ENCODE assay signal across 8 mouse cellular contexts in genomic region chr1:118275139-118275538, GRCm38 (mm10). TPM values are rescaled to one million over a fixed set of nuclear protein-coding genes. Genes with fewer than 3 reads are reported as not detected.
DNase-seq lines count a peak whose midpoint lies in the region; ATAC-seq and TF ChIP-seq lines count a peak whose summit lies in the region.

No protein-coding gene starts in this region.

- no peak overlapping the region for H3K9ac ChIP-seq in hindbrain, embryonic 11.5 days (ENCODE audit: low read depth, low read length)
- H3K9ac ChIP-seq in midbrain, embryonic 13.5 days (replicated peaks): no peak overlapping the region

- no peak overlapping the region for H3K27ac ChIP-seq in hindbrain, embryonic 11.5 days (ENCODE audit: low read depth, low read length)
- H3K27ac ChIP-seq in hindbrain, embryonic 10.5 days: no peak overlapping the region
- H3K27ac ChIP-seq in midbrain, embryonic 13.5 days: no peak overlapping the region
- H3K27ac ChIP-seq in thymus, adult 2 months (ENCODE audit: control insufficient read depth, insufficient read depth, low read length): no peak overlapping the region

- peak; percentile 49 for DNase-seq in hindbrain, embryonic 11.5 days (ENCODE audit: low spot score)
- DNase-seq in hindbrain, embryonic 10.5 days (ENCODE audit: low spot score): no peak
- DNase-seq in MEL-GATA-1-ER (ENCODE audit: extremely low read depth, low read depth): peak; percentile 5
- DNase-seq in embryo, embryonic 11.5 days (ENCODE audit: low read depth, low spot score): peak; percentile 20
- no peak for DNase-seq in thymus, adult 2 months
- no peak for DNase-seq in spleen, postnatal 36 days (ENCODE audit: low spot score in 2 of 2)

- no peaks in the 10 kb centered on the region for H3K4me1 ChIP-seq in hindbrain, embryonic 11.5 days (replicated peaks; ENCODE audit: control insufficient read depth, insufficient read depth, low read length)
- no peaks in the 10 kb centered on the region for H3K4me1 ChIP-seq in hindbrain, embryonic 10.5 days (replicated peaks)
- no peaks in the 10 kb centered on the region for H3K4me1 ChIP-seq in midbrain, embryonic 13.5 days (replicated peaks)
- no peaks in the 10 kb centered on the region for H3K4me1 ChIP-seq in thymus, adult 2 months (replicated peaks; ENCODE audit: control insufficient read depth, insufficient read depth, low read length)

- WGBS in hindbrain, embryonic 11.5 days: 8% methylated on average over 2 of the region's 2 CpGs
- WGBS in hindbrain, embryonic 10.5 days: 19% methylated on average over 2 of the region's 2 CpGs
- WGBS in midbrain, embryonic 13.5 days: 11% methylated on average over 2 of the region's 2 CpGs
- 23% methylated on average over 2 of the region's 2 CpGs for WGBS in thymus, adult 2 months

- H3K4me2 ChIP-seq in hindbrain, embryonic 11.5 days (replicated peaks; ENCODE audit: low read depth, low read length): no peak overlapping the region
- H3K4me2 ChIP-seq in midbrain, embryonic 13.5 days (replicated peaks): no peak overlapping the region

- H3K27me3 ChIP-seq in hindbrain, embryonic 11.5 days (ENCODE audit: control insufficient read depth, insufficient read depth, low read length): no peaks in the 10 kb centered on the region
- no peaks in the 10 kb centered on the region for H3K27me3 ChIP-seq in hindbrain, embryonic 10.5 days (ENCODE audit: insufficient read depth, poor library complexity, severe bottlenecking)
- H3K27me3 ChIP-seq in midbrain, embryonic 13.5 days: no peaks in the 10 kb centered on the region
- no peaks in the 10 kb centered on the region for H3K27me3 ChIP-seq in thymus, adult 2 months (ENCODE audit: control insufficient read depth, insufficient read depth, low read length)

- peak; percentile 66 for ATAC-seq in hindbrain, embryonic 11.5 days (ENCODE audit: low FRiP score)
- peak; percentile 62; the same call in 1 of the 2 replicates for ATAC-seq in midbrain, embryonic 13.5 days
- no peak; the same call in 1 of the 2 replicates for ATAC-seq in cerebellum, adult (ENCODE audit: insufficient number of reproducible peaks, low FRiP score, low TSS enrichment)

- no peak overlapping the region for H3K4me3 ChIP-seq in hindbrain, embryonic 11.5 days (ENCODE audit: low read depth, low read length)
- H3K4me3 ChIP-seq in hindbrain, embryonic 10.5 days: no peak overlapping the region
- H3K4me3 ChIP-seq in midbrain, embryonic 13.5 days (replicated peaks): no peak overlapping the region
- H3K4me3 ChIP-seq in thymus, adult 2 months (ENCODE audit: control insufficient read depth, insufficient read depth, low read length): no peak overlapping the region

- TF ChIP-seq CTCF in thymus, adult 2 months (IDR thresholded peaks at IDR 0.05; ENCODE audit: borderline replicate concordance, control insufficient read depth, extremely low read depth, insufficient read depth, low read length, poor library complexity): no peak

- TF ChIP-seq POLR2A in thymus, adult 2 months (IDR thresholded peaks at IDR 0.05; ENCODE audit: control insufficient read depth, extremely low read depth, insufficient read depth, low read length, poor library complexity): no peak

- H3K36me3 ChIP-seq in hindbrain, embryonic 11.5 days (ENCODE audit: control insufficient read depth, insufficient read depth, low read length): no peaks in the 10 kb centered on the region
- H3K36me3 ChIP-seq in hindbrain, embryonic 10.5 days: no peaks in the 10 kb centered on the region
- no peaks in the 10 kb centered on the region for H3K36me3 ChIP-seq in midbrain, embryonic 13.5 days
- H3K36me3 ChIP-seq in thymus, adult 2 months (ENCODE audit: control insufficient read depth, insufficient read depth, low read length): no peaks in the 10 kb centered on the region

- H3K9me3 ChIP-seq in hindbrain, embryonic 11.5 days (ENCODE audit: control insufficient read depth, low read length): no peaks in the 10 kb centered on the region
- no peaks in the 10 kb centered on the region for H3K9me3 ChIP-seq in hindbrain, embryonic 10.5 days
- H3K9me3 ChIP-seq in midbrain, embryonic 13.5 days: no peaks in the 10 kb centered on the region

RNA-seq across cellular contexts. Expression of gene Tsn, which starts 36.4 kb away (rescaled TPM):
- polyA plus RNA-seq in hindbrain, embryonic 11.5 days (2014; fragmentation: Nextera tagmentation; extraction: Ambion mirVana): 439 and 466 TPM in 2 replicates
- 368 and 376 TPM in 2 replicates for polyA plus RNA-seq in hindbrain, embryonic 10.5 days (2016; fragmentation: Nextera tagmentation; extraction: Ambion mirVana)
- polyA plus RNA-seq in midbrain, embryonic 13.5 days (2015; fragmentation: Nextera tagmentation; extraction: Ambion mirVana): 441 and 488 TPM in 2 replicates
- polyA plus RNA-seq in thymus, adult 2 months (2012; rRNA removed): 62.6 and 81.5 TPM in 2 replicates

RNA-seq across cellular contexts. Expression of gene Nifk, which starts 46.5 kb away (rescaled TPM):
- polyA plus RNA-seq in hindbrain, embryonic 11.5 days (2014; fragmentation: Nextera tagmentation; extraction: Ambion mirVana): 88.0 and 99.6 TPM in 2 replicates
- polyA plus RNA-seq in hindbrain, embryonic 10.5 days (2016; fragmentation: Nextera tagmentation; extraction: Ambion mirVana): 83.1 and 95.5 TPM in 2 replicates
- 70.4 and 75.6 TPM in 2 replicates for polyA plus RNA-seq in midbrain, embryonic 13.5 days (2015; fragmentation: Nextera tagmentation; extraction: Ambion mirVana)
- 8.9 and 11.3 TPM in 2 replicates for polyA plus RNA-seq in thymus, adult 2 months (2012; rRNA removed)

Comparison
In these comparisons a context has a peak if more than half of its experiments do, and no peak if none do; other contexts are left out.
1. DNase-seq: peak in hindbrain, embryonic 11.5 days (single experiment), MEL-GATA-1-ER (single experiment) and embryo, embryonic 11.5 days (single experiment); none in hindbrain, embryonic 10.5 days (single experiment), thymus, adult 2 months (single experiment) and spleen, postnatal 36 days (0 of 2).